Mouse (Mus musculus): ENCODE results near the gene Gm26620. TPM values are rescaled to one million over a fixed set of nuclear protein-coding genes. Genes with fewer than 3 reads are reported as not detected.

Gm26620 gene
- total RNA-seq (2017), result not detected in 2 replicates

DNA sequence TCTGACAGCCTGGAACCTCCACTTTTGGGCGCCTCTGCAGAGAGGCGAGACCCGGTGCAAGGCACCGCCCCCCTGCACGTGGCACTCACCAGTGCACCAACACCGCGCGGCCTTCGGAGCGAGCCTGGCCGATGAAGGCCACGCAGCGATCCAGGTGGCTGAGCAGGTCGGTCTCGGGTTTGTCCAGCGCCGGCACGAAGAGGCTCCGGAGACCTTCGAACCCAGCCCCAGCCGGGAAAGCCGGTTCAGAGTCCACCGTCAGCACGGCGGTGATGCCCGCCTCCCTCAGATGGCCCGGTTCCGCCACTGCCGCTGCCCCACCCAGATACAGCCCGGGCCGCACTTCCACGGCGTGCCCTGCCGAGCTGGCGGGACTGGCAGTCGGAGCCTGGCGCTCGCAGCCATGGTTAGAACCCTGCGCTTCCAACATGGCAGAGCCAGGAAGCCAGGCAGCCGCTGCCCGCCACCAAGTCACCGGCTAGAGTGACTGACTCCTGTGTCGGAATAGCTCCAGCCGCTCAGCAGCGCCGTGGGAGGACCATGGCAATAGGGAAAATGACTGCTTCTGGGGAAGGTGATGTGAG lies at the start of gene Gm26620, which contains the start of gene Dusp12:
Gene Gm26620, plus strand, starts transcription at position 88 of the 584 bp plus-strand sequence.
Gene Dusp12, minus strand, starts transcription at position 563 of the 584 bp plus-strand sequence.
- ATAC-seq (replicated peaks; ENCODE audit: low read depth, poor library complexity, severe bottlenecking), result peak; percentile 99

GRCm38 (mm10) chr1:170839685-170840084 lies 45.2 kb upstream of the Gm26620 start:
- ATAC-seq (replicated peaks; ENCODE audit: low read depth, poor library complexity, severe bottlenecking), result peak; percentile 69

DNA sequence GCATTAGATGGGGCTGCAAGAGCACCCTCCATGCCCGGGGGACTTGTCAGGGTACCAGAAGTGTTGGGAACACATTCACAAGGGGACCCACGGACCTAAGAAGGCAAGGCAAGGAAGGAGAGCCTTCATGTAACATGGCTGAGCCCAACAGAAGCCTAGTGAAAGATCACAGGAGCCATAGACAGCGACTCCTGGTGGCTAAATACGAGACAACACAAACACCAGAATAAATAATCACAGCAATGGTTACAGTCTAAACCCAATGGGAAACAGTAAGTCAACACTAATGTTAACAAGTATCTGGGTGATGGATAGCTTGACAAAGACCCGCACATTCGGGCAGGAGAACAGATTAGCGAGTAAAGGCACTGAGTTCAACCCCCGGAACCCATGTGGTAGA lies 40.5 kb upstream of the Gm26620 start:
- ATAC-seq (replicated peaks; ENCODE audit: low read depth, poor library complexity, severe bottlenecking), result peak; percentile 57

- peak; percentile 88 for ATAC-seq (replicated peaks; ENCODE audit: low read depth, poor library complexity, severe bottlenecking)
Measured at GRCm38 (mm10) chr1:170845448-170846307, 39.2 kb upstream of the Gm26620 start.

DNA sequence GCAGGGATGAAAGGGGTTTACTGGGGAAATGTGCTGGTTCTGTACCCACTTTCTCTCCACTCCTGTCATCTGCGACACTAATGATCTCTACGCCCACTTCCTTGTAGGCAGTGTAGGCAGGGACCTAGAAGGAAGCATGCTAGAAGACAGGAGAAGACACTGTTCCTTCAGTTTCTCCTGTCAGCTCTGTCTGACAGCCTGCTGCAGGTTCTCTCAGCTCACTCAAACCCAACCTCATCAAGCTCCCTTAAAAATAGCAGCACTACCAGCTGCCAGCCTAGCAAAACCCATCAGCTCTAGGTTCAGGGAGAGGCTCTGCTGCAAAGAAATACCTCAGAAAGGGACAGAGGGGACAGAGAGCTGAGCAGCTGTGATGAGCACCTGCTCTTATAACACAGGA lies 34.9 kb upstream of the Gm26620 start:
- no peak for ATAC-seq (replicated peaks; ENCODE audit: low read depth, poor library complexity, severe bottlenecking)

DNA sequence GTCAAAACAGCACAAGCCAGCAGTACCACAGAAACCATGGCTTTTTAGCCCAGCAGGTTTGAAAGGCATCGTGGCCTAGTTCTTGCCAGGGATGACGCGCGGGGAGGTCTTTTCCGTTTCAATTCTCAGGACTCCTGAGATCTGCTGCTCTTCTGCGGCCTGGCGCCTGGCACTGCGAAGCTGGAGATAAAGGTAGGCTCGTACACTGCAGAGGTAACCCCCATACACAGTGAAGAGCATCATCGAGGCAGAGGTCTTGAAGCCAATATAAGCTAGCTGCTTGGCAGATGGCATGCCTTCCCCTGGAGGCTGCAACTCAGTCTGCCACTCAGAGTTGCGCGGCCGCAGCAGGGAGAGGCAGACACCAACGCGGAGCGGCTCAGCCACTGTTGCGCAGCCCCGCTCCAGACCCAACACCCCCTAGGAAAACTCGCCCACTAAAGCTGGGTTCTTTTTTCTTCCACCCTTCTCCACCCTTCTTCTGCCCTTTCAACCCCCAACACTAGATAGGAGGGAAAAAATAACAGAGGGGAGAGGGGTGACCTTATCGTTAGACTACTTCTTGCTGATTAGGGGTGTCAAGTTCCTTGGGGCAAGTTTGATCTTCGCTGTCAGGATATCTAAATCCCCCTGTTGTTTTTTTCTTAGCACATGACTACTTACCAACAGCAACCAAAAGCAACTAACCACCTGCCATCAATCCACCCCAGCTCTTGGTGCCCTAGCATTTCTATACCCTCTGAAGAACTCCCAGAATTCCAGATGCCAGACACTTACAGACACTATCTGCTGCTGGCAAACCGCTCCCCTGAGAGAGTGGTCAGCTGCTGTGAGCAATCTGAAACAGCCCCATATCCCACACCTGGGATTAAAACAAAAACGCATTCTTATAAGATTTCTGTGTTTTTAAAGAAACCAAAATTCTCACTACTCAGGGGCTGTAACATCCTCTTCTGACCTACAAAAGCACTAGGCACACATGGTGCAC lies 33.9 kb upstream of the Gm26620 start:
- ATAC-seq (replicated peaks; ENCODE audit: low read depth, poor library complexity, severe bottlenecking), result no peak

DNA sequence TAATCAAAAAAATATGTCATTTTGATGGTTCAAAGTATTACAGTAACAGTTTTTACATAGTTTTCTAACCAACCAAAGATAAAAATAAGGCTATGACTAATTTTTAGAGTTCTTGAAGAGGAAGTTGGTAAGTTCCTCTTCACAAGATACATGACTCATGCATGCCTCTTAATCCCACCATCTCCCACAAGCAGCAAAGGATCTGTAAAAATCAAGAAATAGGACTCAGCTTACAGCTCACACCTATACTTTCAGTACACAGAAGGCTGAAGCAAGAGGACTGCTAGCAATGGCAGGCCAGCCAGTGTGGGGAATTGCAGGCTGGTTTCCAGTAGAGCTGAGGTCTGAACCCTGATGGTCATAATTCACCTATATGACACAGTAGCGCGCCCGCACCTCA lies 31.3 kb upstream of the Gm26620 start:
- peak; percentile 98 for ATAC-seq (replicated peaks; ENCODE audit: low read depth, poor library complexity, severe bottlenecking)

DNA sequence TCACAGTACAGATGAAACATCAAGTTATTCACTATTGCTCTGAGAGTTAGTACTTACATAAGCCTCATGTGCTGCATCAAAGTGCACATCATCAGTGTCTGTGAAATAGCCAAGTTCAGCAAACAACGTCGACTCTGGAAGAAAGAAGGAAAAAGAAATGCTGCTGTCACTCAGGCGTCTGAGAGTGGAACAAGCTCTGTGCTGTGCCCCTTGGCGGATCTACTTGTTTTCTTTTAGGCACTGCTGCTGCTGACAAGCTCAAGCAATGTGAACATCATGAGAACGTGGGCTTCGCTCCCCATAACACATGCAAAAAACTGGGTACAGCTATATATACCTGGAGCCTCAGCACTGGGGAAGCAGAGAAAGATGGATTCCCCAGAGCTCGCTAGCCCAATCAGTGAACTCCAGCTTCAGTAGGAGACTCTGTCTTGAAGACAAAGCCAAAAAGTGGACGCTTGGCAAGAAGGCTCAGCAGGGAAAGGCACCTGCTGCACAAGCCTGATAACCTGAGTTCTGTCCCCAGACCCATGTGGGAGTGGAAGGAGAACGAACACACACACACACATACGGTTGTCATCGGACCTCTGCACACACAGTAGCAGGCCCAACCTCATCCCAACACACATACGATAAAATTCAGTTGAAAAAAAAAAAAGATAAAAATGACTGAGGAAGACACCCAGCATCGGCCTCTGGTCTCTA lies 29.7 kb upstream of the Gm26620 start:
- ATAC-seq (replicated peaks; ENCODE audit: low read depth, poor library complexity, severe bottlenecking), result no peak

- ATAC-seq (replicated peaks; ENCODE audit: low read depth, poor library complexity, severe bottlenecking), result no peak
Measured at GRCm38 (mm10) chr1:170857369-170857768, 27.5 kb upstream of the Gm26620 start.

GRCm38 (mm10) chr1:170858872-170859271 lies 26.0 kb upstream of the Gm26620 start:
- ATAC-seq (replicated peaks; ENCODE audit: low read depth, poor library complexity, severe bottlenecking), result no peak

GRCm38 (mm10) chr1:170861671-170862434 lies 23.0 kb upstream of the Gm26620 start:
- no peak for ATAC-seq (replicated peaks; ENCODE audit: low read depth, poor library complexity, severe bottlenecking)

GRCm38 (mm10) chr1:170862435-170862717 lies 22.5 kb upstream of the Gm26620 start:
- no peak for ATAC-seq (replicated peaks; ENCODE audit: low read depth, poor library complexity, severe bottlenecking)

DNA sequence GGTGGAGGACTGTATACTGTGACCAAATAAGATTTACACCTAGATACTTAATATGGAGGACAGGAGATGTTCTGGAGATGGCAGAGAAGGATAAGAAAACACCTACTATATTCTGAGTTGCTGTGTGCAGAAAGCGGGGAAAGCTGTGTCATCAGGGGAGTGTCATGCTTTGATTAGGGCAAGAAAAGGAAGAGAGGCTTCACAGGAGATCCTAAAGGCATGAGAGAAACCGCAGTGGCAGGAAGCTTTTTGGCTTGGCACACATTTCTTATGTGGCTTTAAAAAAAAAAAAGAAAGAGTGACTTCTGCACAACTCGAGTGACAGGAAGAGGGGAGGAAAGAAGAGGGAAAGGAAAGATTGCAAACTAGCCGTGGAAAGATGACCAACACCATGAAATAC lies 21.8 kb upstream of the Gm26620 start:
- ATAC-seq (replicated peaks; ENCODE audit: low read depth, poor library complexity, severe bottlenecking), result peak; percentile 61

DNA sequence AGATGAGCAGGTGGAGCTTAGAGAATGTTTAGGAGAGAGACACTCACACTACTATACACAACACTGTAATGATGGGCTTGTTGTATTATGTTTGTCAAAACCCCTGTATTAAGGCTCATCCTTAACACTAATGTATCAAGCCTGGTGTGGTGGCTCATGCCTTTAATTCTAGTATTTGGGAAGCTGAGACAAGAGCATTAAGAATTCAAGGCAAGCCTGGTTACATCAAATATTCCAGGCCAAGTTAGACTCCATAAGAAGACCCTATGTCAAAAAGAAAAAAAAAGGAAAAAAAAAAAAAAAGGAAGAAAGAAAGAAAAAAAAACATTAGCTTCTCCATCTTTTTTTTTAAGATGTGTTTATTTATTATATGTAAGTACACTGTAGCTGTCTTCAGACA lies 20.6 kb upstream of the Gm26620 start:
- no peak for ATAC-seq (replicated peaks; ENCODE audit: low read depth, poor library complexity, severe bottlenecking)

DNA sequence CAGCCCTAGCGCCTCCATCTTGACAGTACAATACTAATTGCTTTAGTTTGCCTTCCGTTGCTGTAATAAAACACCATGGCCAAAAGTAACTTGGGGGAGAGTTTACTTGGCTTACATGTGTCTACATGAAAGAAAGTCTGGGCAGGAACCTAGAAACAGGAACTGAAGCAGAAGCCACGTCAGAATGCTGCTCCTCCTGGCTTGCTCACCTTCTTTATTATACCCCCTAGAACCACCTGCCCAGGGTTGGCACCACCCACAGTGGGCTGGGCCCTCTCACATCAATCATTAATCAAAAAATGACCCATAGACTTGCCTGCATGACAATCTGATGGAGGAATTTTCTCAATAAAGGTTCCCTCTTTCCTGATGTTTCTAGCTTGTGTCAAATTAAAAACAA lies 20.1 kb upstream of the Gm26620 start:
- ATAC-seq (replicated peaks; ENCODE audit: low read depth, poor library complexity, severe bottlenecking), result no peak

DNA sequence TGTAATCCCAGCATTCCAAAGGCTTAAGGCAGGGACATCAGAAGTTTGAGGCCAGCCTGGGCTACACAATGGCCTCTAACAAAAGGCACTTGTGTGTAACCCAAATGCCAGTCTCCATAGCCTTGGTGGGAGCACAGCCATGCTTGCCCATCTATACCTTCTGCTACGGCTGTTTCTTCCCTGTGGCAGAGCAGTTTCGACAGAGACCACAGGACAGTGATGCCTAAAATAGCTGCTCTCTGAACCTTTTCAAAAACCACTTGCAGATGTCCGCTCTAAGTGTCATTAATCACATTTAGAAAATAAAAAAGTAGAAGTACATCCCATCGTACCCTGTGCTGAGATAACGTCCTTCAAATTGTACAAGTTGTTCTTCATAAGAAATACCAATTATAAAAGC lies 19.5 kb upstream of the Gm26620 start:
- ATAC-seq (replicated peaks; ENCODE audit: low read depth, poor library complexity, severe bottlenecking), result 0 out of 2 replicates have a peak, but pooled peaks have one; percentile 7

DNA sequence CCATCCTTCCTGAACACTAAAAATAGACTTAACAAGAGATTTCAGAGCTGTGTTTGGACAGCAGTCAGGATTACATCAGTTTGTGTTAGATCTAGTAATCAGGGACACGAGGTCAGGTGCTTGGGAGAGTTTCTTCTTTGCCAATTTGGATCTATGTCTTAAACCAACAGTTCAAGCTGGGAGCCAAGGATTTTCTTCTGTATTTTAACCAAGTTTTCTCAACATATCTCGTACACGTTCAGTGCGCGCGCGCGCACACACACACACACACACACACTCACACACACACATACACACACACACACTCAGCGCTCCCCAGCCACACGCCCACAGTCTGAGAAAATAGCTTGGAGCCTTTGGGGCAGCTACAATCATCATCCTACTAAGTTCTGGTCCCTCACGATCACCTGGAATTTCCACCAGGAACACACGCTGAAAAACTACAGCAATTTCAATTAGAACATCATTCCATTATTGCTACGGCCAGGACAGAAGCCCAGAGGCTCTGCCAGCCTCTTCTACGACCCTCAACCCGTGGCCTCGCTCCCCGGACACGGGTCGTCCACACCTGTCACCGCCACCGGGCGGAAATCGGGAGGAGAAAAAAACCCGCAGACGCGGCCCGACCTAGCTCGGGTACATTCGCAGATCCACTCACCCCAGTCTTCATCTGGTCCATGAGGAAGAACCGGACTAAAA lies 17.7 kb upstream of the Gm26620 start:
- no peak; the same call in 1 of the 2 replicates for ATAC-seq (replicated peaks; ENCODE audit: low read depth, poor library complexity, severe bottlenecking)

DNA sequence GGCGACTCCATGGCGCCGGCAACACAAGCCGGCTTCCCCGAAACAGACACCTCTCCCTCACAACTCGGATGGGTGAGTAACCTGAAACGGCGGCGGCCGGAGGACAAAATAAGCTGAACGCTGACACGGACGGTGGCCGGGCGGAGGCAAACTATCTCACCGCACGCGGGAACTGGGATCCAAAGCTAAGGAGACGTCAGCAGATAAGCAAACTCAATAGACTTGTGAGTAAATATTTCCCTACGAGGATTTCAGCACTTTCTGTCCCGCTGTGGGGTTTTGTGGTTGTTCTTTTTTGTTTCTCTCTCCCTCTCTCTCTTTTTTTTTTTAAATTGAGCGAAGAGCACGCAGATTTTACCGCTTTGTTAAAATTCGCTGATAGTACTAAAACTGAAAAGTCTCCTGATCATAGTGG lies 17.2 kb upstream of the Gm26620 start, which contains the start of gene Atf6:
Gene Atf6, minus strand, starts transcription at position 81 of the 415 bp plus-strand sequence.
- ATAC-seq (replicated peaks; ENCODE audit: low read depth, poor library complexity, severe bottlenecking), result peak; percentile 83
